Mouse (Mus musculus) thymus, postnatal 25 days (tissue): ENCODE data around the gene Nudt9.

Experiments
- DNase-seq: peaks from one replicate; pipeline ENCODE4 v3.0.0; 2022

The Nudt9 gene

GRCm38 (mm10) chr5:104085366-104085765, 39.3 kb downstream of the Nudt9 start:
- DNase-seq, result no peak

GRCm38 (mm10) chr5:104089751-104090150, 43.6 kb downstream of the Nudt9 start:
- DNase-seq, result no peak

- DNase-seq, result no peak
Measured at GRCm38 (mm10) chr5:104095416-104096077, 49.4 kb downstream of the Nudt9 start.

GRCm38 (mm10) chr5:104096078-104096938, 50.2 kb downstream of the Nudt9 start:
- DNase-seq, result no peak

GRCm38 (mm10) chr5:104101678-104102531, 55.8 kb downstream of the Nudt9 start:
- DNase-seq, result no peak

GRCm38 (mm10) chr5:104103171-104103570, 57.1 kb downstream of the Nudt9 start:
- no peak for DNase-seq

- DNase-seq, result no peak
Measured at GRCm38 (mm10) chr5:104104111-104104510, 58.0 kb downstream of the Nudt9 start.

GRCm38 (mm10) chr5:104108127-104108875, 62.2 kb downstream of the Nudt9 start:
- DNase-seq, result no peak

- DNase-seq, result no peak
Measured at GRCm38 (mm10) chr5:104108879-104109369, 62.8 kb downstream of the Nudt9 start.

- DNase-seq, result no peak
Measured at GRCm38 (mm10) chr5:104109516-104109915, 63.4 kb downstream of the Nudt9 start.

GRCm38 (mm10) chr5:104110171-104110920, 64.2 kb downstream of the Nudt9 start:
- no peak for DNase-seq

GRCm38 (mm10) chr5:104112016-104112415, 65.9 kb downstream of the Nudt9 start:
- DNase-seq, result no peak

GRCm38 (mm10) chr5:104112511-104112910, 66.4 kb downstream of the Nudt9 start:
- DNase-seq, result no peak

- no peak for DNase-seq
Measured at GRCm38 (mm10) chr5:104113491-104114172, 67.5 kb downstream of the Nudt9 start, which contains the start of gene Sparcl1. Sparcl1 (minus strand) TSS chr5:104113733.
